In the genomic region with DNA sequence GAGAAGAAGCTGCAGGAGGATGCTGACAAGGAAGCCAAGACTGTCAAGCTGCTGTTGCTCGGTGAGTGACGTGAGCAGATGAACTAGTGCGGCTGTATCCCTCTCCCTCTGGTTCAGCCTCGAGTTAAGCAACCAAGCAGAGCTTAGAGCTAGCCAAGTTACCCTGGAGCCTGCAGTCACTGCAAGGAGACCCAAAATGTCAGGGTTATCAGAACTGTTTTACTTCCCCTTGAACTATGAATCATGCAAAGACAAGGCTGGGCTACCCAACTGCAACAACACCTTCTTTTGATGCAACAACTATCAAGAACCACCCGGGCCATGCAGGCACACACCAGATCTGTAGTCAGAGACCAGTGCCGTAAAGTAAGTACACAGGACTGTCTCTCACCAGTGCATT, we compare ENCODE assay signal across 23 mouse cellular contexts. TPM values are rescaled to one million over a fixed set of nuclear protein-coding genes. Genes with fewer than 3 reads are reported as not detected.
DNase-seq lines count a peak whose midpoint lies in the region; ATAC-seq and TF ChIP-seq lines count a peak whose summit lies in the region.
"Had no signal": no experiment of that assay in that cellular context is flagged by ENCODE, and none has a peak within 500 bp of the region (broad histone marks: within the 10 kb centered on the region; RNA-seq: fewer than 3 reads in every experiment).

No protein-coding gene starts in this region.

- WGBS in forebrain, postnatal 0 days: 40% methylated on average over 6 of the region's 6 CpGs
- WGBS in forebrain, embryonic 13.5 days: 49% methylated on average over 6 of the region's 6 CpGs

- H3K4me2 ChIP-seq in forebrain, postnatal 0 days (ENCODE audit: low read depth): no peak overlapping the region
- no peak overlapping the region for H3K4me2 ChIP-seq in forebrain, embryonic 13.5 days
- H3K4me2 ChIP-seq: forebrain, embryonic 12.5 days; kidney, embryonic 15.5 days; lung, embryonic 14.5 days; midbrain, embryonic 15.5 days had no signal

- no peak for DNase-seq in forebrain, postnatal 0 days
- DNase-seq in adrenal gland, adult 8-10 months: peak; percentile 85
- DNase-seq in right cerebral cortex, postnatal 25 days: no peak
- DNase-seq in thymus, postnatal 10 days (ENCODE audit: low spot score in 2 of 2): no peak
- DNase-seq: cerebellum, adult 8-10 months; gastrocnemius, postnatal 14 days; heart, adult 2 months; lung, embryonic 14.5 days; right cerebral cortex, postnatal 4 days; thymus, postnatal 14 days had no signal

- no peak for TF ChIP-seq CTCF in forebrain, postnatal 0 days (IDR thresholded peaks at IDR 0.05; ENCODE audit: low read depth)

- H3K4me3 ChIP-seq in forebrain, postnatal 0 days (ENCODE audit: low read depth, low read length): no peak overlapping the region
- H3K4me3 ChIP-seq in forebrain, embryonic 13.5 days: no peak overlapping the region
- H3K4me3 ChIP-seq: forebrain, embryonic 12.5 days; heart, adult 2 months; kidney, embryonic 15.5 days; megakaryocyte, embryonic 14.5 days; midbrain, embryonic 15.5 days had no signal

- peak; percentile 54; the same call in 1 of the 2 replicates for ATAC-seq in forebrain, postnatal 0 days
- no peak for ATAC-seq in forebrain, embryonic 13.5 days
- ATAC-seq in granulocyte monocyte progenitor cell, adult 5-6 weeks (replicated peaks; ENCODE audit: poor library complexity, severe bottlenecking): peak; percentile 74
- peak; percentile 8 for ATAC-seq in megakaryocyte progenitor cell, adult 5-6 weeks (replicated peaks; ENCODE audit: poor library complexity)
- ATAC-seq in cerebellum, adult (ENCODE audit: insufficient number of reproducible peaks, low FRiP score, low TSS enrichment): no peak
- ATAC-seq: hindbrain, embryonic 16.5 days; intestine, postnatal 0 days; midbrain, embryonic 15.5 days had no signal

- no peaks in the 10 kb centered on the region for H3K36me3 ChIP-seq in forebrain, postnatal 0 days (ENCODE audit: insufficient read depth)
- no peaks in the 10 kb centered on the region for H3K36me3 ChIP-seq in forebrain, embryonic 13.5 days (ENCODE audit: poor library complexity, severe bottlenecking)
- H3K36me3 ChIP-seq: forebrain, embryonic 12.5 days; kidney, embryonic 15.5 days; midbrain, embryonic 15.5 days had no signal

- no peaks in the 10 kb centered on the region for H3K9me3 ChIP-seq in forebrain, postnatal 0 days (ENCODE audit: low read length)
- no peaks in the 10 kb centered on the region for H3K9me3 ChIP-seq in forebrain, embryonic 13.5 days (replicated peaks)
- H3K9me3 ChIP-seq: forebrain, embryonic 12.5 days; G1E; kidney, embryonic 15.5 days; megakaryocyte, embryonic 14.5 days; midbrain, embryonic 15.5 days had no signal

- no peaks in the 10 kb centered on the region for H3K27me3 ChIP-seq in forebrain, postnatal 0 days (ENCODE audit: insufficient read depth, low read length)
- H3K27me3 ChIP-seq in forebrain, embryonic 13.5 days: no peaks in the 10 kb centered on the region
- H3K27me3 ChIP-seq: kidney, embryonic 15.5 days; midbrain, embryonic 15.5 days had no signal

- H3K9ac ChIP-seq in forebrain, postnatal 0 days: no peak overlapping the region
- no peak overlapping the region for H3K9ac ChIP-seq in forebrain, embryonic 13.5 days
- H3K9ac ChIP-seq: forebrain, embryonic 12.5 days; kidney, embryonic 15.5 days; lung, embryonic 14.5 days; midbrain, embryonic 15.5 days had no signal

- no peaks in the 10 kb centered on the region for H3K4me1 ChIP-seq in forebrain, postnatal 0 days (ENCODE audit: insufficient read depth)
- peaks cover 12% of the 10 kb centered on the region; the same call in 1 of the 2 replicates for H3K4me1 ChIP-seq in forebrain, embryonic 13.5 days
- H3K4me1 ChIP-seq: forebrain, embryonic 12.5 days; midbrain, embryonic 15.5 days had no signal

- no peak overlapping the region for H3K27ac ChIP-seq in forebrain, postnatal 0 days (ENCODE audit: low read depth, low read length)
- H3K27ac ChIP-seq in forebrain, embryonic 13.5 days: no peak overlapping the region
- H3K27ac ChIP-seq: forebrain, embryonic 12.5 days; heart, adult 2 months; kidney, embryonic 15.5 days; midbrain, embryonic 15.5 days; stomach, postnatal 0 days had no signal

RNA-seq across cellular contexts. Expression of a gene that starts 0.7 kb away (rescaled TPM):
- 0.10 and 0.38 TPM in 2 replicates for total RNA-seq in forebrain, postnatal 0 days (2014; rRNA removed)
- polyA plus RNA-seq in forebrain, postnatal 0 days (2015; fragmentation: Nextera tagmentation; extraction: Ambion mirVana): 0.16 and 0.27 TPM in 2 replicates
- polyA plus RNA-seq in forebrain, embryonic 13.5 days (2015; fragmentation: Nextera tagmentation; extraction: Ambion mirVana): 0.44 and 0.57 TPM in 2 replicates
- 10 to 100 TPM; 14.7 to 22.5 (median 17.6) TPM for total RNA-seq in adrenal gland, adult 8-10 months (2022)
- total RNA-seq in granulocyte monocyte progenitor cell, adult 5-6 weeks (2014; fragmentation: Nextera tagmentation): 1.9 and 2.2 TPM in 2 replicates
- total RNA-seq in granulocyte monocyte progenitor cell, adult 5-6 weeks (2017): 2.5 TPM in 1 of 2 replicates, not detected in the other
- total RNA-seq in megakaryocyte progenitor cell, adult 5-6 weeks (2015): 0.72 and 1.8 TPM in 2 replicates
- total RNA-seq in megakaryocyte progenitor cell, adult 5-6 weeks (2017): 1.0 and 2.0 TPM in 2 replicates
- total RNA-seq: layer of hippocampus, postnatal 14 days had no signal
- polyA plus RNA-seq: heart, adult 2 months had no signal

RNA-seq across cellular contexts. Expression of a gene that starts 6.9 kb away (rescaled TPM):
- total RNA-seq in forebrain, postnatal 0 days (2014; rRNA removed): 46.6 and 48.7 TPM in 2 replicates
- polyA plus RNA-seq in forebrain, postnatal 0 days (2015; fragmentation: Nextera tagmentation; extraction: Ambion mirVana): 38.8 and 47.0 TPM in 2 replicates
- 38.6 and 45.3 TPM in 2 replicates for polyA plus RNA-seq in forebrain, embryonic 13.5 days (2015; fragmentation: Nextera tagmentation; extraction: Ambion mirVana)
- total RNA-seq in adrenal gland, adult 8-10 months (2022): 100 to 1,000 TPM; 152 to 212 (median 184) TPM
- total RNA-seq in granulocyte monocyte progenitor cell, adult 5-6 weeks (2014; fragmentation: Nextera tagmentation): 126 and 158 TPM in 2 replicates
- total RNA-seq in granulocyte monocyte progenitor cell, adult 5-6 weeks (2017): 54.6 and 69.6 TPM in 2 replicates
- 52.9 and 63.6 TPM in 2 replicates for total RNA-seq in megakaryocyte progenitor cell, adult 5-6 weeks (2015)
- 33.9 and 48.4 TPM in 2 replicates for total RNA-seq in megakaryocyte progenitor cell, adult 5-6 weeks (2017)

RNA-seq across cellular contexts. Expression of a gene that starts 48.6 kb away (rescaled TPM):
- total RNA-seq in forebrain, postnatal 0 days (2014; rRNA removed): 5.5 and 5.6 TPM in 2 replicates
- polyA plus RNA-seq in forebrain, postnatal 0 days (2015; fragmentation: Nextera tagmentation; extraction: Ambion mirVana): 20.7 and 22.9 TPM in 2 replicates
- polyA plus RNA-seq in forebrain, embryonic 13.5 days (2015; fragmentation: Nextera tagmentation; extraction: Ambion mirVana): 10.8 and 11.4 TPM in 2 replicates
- 10 to 100 TPM; 15.3 to 20.7 (median 19.6) TPM for total RNA-seq in adrenal gland, adult 8-10 months (2022)
- total RNA-seq in granulocyte monocyte progenitor cell, adult 5-6 weeks (2014; fragmentation: Nextera tagmentation): 21.7 and 31.2 TPM in 2 replicates
- 16.3 and 35.5 TPM in 2 replicates for total RNA-seq in granulocyte monocyte progenitor cell, adult 5-6 weeks (2017)
- 12.5 and 15.8 TPM in 2 replicates for total RNA-seq in megakaryocyte progenitor cell, adult 5-6 weeks (2015)
- total RNA-seq in megakaryocyte progenitor cell, adult 5-6 weeks (2017): 15.1 and 22.1 TPM in 2 replicates
- total RNA-seq: G1E had no signal
- polyA plus RNA-seq: G1E had no signal

RNA-seq across cellular contexts. Expression of a gene that starts 52.6 kb away (rescaled TPM):
- total RNA-seq in forebrain, postnatal 0 days (2014; rRNA removed): 109 and 120 TPM in 2 replicates
- 104 and 118 TPM in 2 replicates for polyA plus RNA-seq in forebrain, postnatal 0 days (2015; fragmentation: Nextera tagmentation; extraction: Ambion mirVana)
- polyA plus RNA-seq in forebrain, embryonic 13.5 days (2015; fragmentation: Nextera tagmentation; extraction: Ambion mirVana): 173 and 180 TPM in 2 replicates
- total RNA-seq in adrenal gland, adult 8-10 months (2022): 100 to 1,000 TPM; 137 to 154 (median 149) TPM
- total RNA-seq in granulocyte monocyte progenitor cell, adult 5-6 weeks (2014; fragmentation: Nextera tagmentation): 82.3 and 93.1 TPM in 2 replicates
- total RNA-seq in granulocyte monocyte progenitor cell, adult 5-6 weeks (2017): 139 and 189 TPM in 2 replicates
- 143 and 147 TPM in 2 replicates for total RNA-seq in megakaryocyte progenitor cell, adult 5-6 weeks (2015)
- 167 TPM in 2 replicates for total RNA-seq in megakaryocyte progenitor cell, adult 5-6 weeks (2017)

Comparison
In these comparisons a context has a peak if more than half of its experiments do, and no peak if none do; other contexts are left out.
1. ATAC-seq: peak in forebrain, postnatal 0 days (single experiment), granulocyte monocyte progenitor cell, adult 5-6 weeks (single experiment) and megakaryocyte progenitor cell, adult 5-6 weeks (single experiment); none in forebrain, embryonic 13.5 days (single experiment) and cerebellum, adult (single experiment).
2. RNA of a gene that starts 0.7 kb away (total RNA-seq): 14.7 to 22.5 TPM in adrenal gland, adult 8-10 months; 1.9 to 2.5 TPM in granulocyte monocyte progenitor cell, adult 5-6 weeks, 0.72 to 2.0 TPM in megakaryocyte progenitor cell, adult 5-6 weeks and 0.10 to 0.38 TPM in forebrain, postnatal 0 days; every median in the first group is over 4 times any median in the second.